Mouse (Mus musculus): Measurements from ENCODE around the gene Usp46. TPM values are rescaled to one million over a fixed set of nuclear protein-coding genes. Genes with fewer than 3 reads are reported as not detected.

The Usp46 gene
- 10.5 and 15.0 TPM in 2 replicates for total RNA-seq (2017)

- ATAC-seq (replicated peaks; ENCODE audit: low read depth, poor library complexity, severe bottlenecking), result peak; percentile 40
Observed at GRCm38 (mm10) chr5:74067831-74068713, at the start of gene Usp46. TSS of gene Usp46 (minus strand) at chr5:74068431.

DNA sequence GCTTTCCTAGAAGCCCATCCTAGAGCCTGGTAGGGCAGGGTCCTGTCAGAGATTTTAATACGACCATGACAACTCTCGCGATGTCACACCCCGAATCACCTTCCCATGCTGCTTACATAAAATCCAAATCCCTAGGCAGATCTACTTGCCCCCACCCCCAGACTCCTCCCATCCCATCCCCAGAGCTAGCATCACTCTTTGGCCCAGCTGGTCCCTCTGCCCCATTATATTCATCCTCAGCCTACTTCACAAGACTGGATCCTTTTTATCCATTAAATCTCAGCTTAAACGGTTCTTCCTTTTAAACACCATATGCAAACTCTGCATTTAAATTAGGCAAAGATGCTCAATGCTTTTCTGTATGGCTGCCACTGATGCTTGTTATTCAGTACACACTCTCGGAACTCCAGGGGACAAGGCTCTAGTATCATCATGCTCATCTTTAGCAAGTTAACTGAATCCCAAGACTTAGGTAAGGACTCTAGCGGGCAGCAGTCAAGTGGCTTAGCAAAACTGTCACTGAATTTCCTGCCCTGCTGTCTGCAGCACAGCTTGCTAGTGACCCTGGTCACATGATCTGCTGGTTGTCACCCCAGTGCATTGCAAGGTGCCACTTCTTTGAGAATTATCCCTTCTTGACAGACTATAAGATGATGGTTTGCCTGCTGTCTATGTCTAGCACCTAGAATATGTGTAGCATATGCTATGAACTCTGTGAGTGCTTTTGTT is 45.9 kb upstream of the Usp46 start:
- ATAC-seq (replicated peaks; ENCODE audit: low read depth, poor library complexity, severe bottlenecking), result no peak

GRCm38 (mm10) chr5:74105445-74105844 is 37.2 kb upstream of the Usp46 start:
- no peak for ATAC-seq (replicated peaks; ENCODE audit: low read depth, poor library complexity, severe bottlenecking)

GRCm38 (mm10) chr5:74101761-74102160 is 33.5 kb upstream of the Usp46 start:
- ATAC-seq (replicated peaks; ENCODE audit: low read depth, poor library complexity, severe bottlenecking), result no peak

DNA sequence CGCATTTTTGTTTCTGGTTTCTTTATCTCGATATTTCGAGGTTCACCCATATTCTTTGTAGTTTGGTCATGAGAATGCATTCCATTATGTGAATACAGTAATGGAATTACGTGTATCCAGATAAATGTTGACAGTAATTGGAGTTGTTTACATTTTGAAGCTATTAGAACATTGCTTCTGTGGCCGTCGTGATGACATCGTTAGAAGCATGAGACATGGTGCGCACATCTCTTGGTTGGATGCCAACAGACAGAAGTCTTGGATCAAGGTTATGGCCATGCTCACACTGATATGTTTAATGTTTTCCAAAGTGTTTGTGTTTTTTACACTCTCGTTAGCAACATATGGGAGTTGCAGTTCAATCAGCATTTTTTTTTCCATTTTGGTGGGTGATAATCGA is 30.8 kb upstream of the Usp46 start:
- ATAC-seq (replicated peaks; ENCODE audit: low read depth, poor library complexity, severe bottlenecking), result no peak

GRCm38 (mm10) chr5:74097854-74098220 is 29.6 kb upstream of the Usp46 start:
- ATAC-seq (replicated peaks; ENCODE audit: low read depth, poor library complexity, severe bottlenecking), result no peak

DNA sequence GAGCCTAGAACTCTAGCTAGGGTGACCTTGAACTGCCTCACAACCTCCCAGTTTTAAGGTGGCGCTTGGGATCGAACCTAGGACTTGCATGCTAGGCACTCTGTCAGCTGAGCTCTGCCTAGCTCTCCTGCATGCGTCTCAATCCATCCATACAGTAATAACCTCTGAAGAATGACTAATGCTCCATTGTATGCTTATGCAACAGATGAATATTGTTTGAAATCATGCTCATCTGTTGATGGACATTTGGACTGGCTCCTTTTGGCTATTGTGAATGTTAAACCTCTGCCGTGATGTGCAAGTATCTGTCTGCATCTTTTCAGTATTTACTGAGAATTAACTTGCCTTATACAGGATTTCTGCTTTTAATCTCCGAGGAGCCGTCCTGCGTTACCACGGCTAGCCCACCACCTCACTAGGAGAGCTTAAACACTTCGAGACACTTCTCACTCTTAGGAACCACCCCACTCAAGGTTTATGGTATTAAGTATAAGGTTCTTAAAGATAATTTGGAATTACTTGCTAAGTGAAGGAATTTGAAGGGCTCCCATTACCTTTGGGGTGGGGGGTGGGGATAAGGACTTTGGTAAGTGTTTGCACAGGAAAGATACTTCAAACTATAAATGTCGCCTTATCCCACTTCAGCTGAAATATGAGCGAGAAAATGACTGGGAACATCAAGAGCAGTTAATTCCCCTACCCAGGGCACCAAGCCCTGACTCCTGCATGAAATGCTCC is 29.1 kb upstream of the Usp46 start:
- no peak for ATAC-seq (replicated peaks; ENCODE audit: low read depth, poor library complexity, severe bottlenecking)

GRCm38 (mm10) chr5:74096060-74096459 is 27.8 kb upstream of the Usp46 start:
- ATAC-seq (replicated peaks; ENCODE audit: low read depth, poor library complexity, severe bottlenecking), result no peak

DNA sequence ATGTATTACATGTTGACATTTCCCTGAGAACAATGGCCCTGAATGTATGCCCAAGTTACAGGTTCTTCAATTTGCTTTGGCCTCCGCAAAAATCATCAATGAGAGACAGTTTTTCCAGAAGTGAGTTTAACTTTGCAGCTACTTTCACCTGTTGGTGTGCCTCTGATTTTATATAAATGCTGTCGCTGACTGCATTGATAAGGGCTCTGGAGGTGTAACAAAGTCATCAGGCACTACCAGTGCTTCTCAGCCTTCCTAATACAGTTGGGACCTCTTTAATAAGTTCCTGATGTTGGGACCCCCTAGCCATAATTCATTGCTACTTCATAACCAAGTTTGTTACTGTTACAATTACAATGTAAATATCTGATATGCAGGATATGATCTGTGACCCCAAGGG is 27.4 kb upstream of the Usp46 start:
- ATAC-seq (replicated peaks; ENCODE audit: low read depth, poor library complexity, severe bottlenecking), result no peak

DNA sequence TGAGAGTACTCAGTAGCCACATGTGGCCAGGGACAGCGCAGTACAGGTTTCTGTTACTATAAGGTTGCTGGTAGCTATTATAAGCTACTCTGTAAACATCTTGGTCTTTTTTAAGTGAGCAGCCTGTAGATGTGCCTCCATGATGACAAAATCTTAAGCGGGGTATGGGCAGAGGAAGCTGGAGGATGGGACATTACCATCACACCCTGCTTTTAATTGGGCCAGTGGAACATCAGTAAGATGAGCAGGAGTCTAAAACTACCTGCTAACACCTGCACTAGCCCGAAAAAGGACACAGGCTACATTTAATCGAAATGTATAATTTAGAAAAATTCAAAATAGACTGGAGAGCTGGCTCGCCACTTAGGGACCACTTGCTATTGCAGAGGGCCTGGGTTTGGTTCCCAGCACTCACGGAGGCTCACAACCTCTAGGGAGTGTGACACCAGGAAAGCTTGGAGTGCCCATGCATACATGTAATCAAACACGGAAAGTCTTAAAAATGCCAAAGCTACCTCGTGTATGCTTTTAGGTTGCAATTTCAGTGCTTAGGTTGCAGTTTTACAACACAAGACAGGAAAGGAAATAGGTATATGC is 26.7 kb upstream of the Usp46 start:
- ATAC-seq (replicated peaks; ENCODE audit: low read depth, poor library complexity, severe bottlenecking), result no peak

DNA sequence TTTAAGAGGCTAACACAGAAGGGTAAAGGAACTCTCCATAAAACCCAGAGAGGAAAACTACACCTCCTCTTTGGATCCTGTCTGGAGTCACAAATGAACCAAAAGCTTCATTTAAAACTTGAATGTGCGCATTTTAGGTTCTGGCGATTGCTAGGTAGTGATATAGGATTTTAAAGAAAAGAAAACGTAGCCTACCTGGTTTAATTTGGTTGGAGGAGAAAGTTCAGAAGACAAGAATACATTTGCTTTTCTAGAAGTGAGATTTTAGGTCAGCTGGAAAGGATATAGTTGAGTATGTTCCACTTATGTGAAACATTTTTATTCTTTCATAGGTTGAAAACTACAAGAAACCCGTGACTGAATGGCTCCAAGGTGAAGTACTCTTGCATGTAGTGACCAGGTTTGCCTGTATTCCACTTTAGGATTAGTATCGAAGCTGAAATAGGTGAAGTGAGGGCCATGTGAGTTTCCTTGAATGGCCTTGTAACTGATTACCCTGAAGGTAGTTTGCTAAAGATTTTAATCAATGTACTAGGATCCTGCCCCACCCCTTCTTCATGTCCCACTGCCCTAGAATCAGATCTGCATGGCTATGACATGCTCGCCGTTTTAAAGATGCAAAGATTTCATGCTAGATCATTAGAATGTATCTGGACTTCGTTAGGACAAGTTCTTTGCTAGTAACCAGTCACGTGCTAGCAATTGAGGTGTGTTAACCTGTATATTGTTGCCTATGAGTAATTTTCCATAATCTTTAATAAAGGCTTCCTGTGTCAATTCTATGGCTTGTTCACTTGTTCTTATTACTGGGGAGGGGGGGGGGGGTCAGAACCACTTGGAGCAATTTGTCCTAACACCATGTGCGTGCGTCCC is 25.6 kb upstream of the Usp46 start:
- ATAC-seq (replicated peaks; ENCODE audit: low read depth, poor library complexity, severe bottlenecking), result no peak

GRCm38 (mm10) chr5:74092833-74093555 is 24.8 kb upstream of the Usp46 start:
- ATAC-seq (replicated peaks; ENCODE audit: low read depth, poor library complexity, severe bottlenecking), result peak; percentile 99

GRCm38 (mm10) chr5:74092481-74092832 is 24.2 kb upstream of the Usp46 start:
- ATAC-seq (replicated peaks; ENCODE audit: low read depth, poor library complexity, severe bottlenecking), result no peak

- ATAC-seq (replicated peaks; ENCODE audit: low read depth, poor library complexity, severe bottlenecking), result no peak
Observed at GRCm38 (mm10) chr5:74089643-74090042, 21.4 kb upstream of the Usp46 start.

- no peak for ATAC-seq (replicated peaks; ENCODE audit: low read depth, poor library complexity, severe bottlenecking)
Observed at GRCm38 (mm10) chr5:74081756-74082155, 13.5 kb upstream of the Usp46 start.

DNA sequence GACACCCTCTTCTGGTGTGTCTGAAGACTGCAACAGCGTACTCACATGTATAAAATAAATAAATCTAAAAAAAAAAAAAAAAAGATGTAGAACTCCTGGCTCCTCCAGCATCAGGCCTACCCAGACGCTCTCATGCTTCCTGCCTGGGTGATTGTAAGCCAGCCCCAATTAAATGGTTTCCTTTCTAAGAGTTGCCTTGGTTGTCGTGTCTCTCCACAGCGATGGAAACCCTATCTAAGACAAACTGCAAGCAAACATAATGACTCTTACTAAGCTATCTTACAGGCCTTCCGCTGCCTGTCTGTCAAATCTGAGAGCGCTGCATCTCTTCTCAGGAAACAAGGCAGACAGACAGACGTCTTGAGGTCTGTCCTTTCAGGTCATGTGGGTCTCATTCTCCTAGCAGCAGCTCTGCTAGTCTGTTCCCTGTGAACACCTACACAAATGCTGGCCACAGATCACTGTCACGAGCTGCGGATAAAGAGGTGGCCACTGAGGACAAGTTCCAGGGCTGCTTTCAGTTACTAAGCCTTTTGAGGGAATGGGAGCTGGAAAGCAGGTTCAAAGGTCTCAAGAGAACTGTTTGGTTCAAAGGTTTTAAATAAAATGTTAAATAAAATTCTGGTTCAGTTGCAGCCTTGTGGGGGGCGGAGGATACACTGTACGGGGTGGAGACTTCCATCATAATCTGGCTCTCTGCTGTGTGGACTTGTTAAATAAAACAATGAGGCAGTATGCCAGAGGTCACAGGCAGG is 10.8 kb upstream of the Usp46 start:
- ATAC-seq (replicated peaks; ENCODE audit: low read depth, poor library complexity, severe bottlenecking), result peak; percentile 80

GRCm38 (mm10) chr5:74078400-74078799 is 10.2 kb upstream of the Usp46 start:
- no peak; the same call in 1 of the 2 replicates for ATAC-seq (replicated peaks; ENCODE audit: low read depth, poor library complexity, severe bottlenecking)

DNA sequence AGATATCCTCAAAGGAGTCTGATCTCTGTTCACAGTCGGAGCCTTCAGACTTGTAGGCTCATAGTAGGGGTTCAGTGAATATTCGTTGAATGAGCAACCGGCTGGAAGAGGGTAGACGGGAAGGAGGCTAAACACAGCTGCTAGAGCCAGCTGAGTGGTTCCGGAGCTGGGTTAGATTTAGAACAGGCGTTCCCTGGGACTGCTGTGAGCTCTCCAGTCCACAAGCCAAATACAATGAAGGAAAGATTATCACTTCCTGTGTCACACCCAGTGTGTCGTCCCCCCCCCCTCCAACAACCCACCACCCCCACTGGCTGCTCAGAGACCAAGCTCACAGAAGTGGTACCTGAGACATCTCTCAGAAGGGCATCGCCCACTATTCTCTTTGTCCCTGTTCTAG is 9.7 kb upstream of the Usp46 start:
- ATAC-seq (replicated peaks; ENCODE audit: low read depth, poor library complexity, severe bottlenecking), result no peak

Measured in common myeloid progenitor, adult 5-6 weeks (primary cell).